Mouse (Mus musculus) liver, embryonic 16.5 days (tissue): ENCODE results near the gene Golga4. TPM values are rescaled to one million over a fixed set of nuclear protein-coding genes. Genes with fewer than 3 reads are reported as not detected.
A peak's percentile ranks its signal among the peaks of the same experiment; 100 is the strongest.

Experiments
- ATAC-seq: fragments of 200-750 bp; cut with Nextera tagmentation; 2 replicates; pipeline ENCODE4 v1.8.0; 2017; ENCODE audit warnings: low read depth, mild to moderate bottlenecking, moderate number of reproducible peaks, moderate library complexity
- H3K27ac ChIP-seq: fragments of 300-500 bp; sonication (generic); 2 replicates; pipeline ENCODE4 v1.5.1; 2014; ENCODE audit warnings: mild to moderate bottlenecking, low read length
- H3K27me3 ChIP-seq: fragments of 300-500 bp; sonication (generic); 2 replicates; pipeline ENCODE4 v1.6.1; 2014; ENCODE audit warnings: low read depth, low read length, mixed read lengths; ENCODE audit not compliant: control insufficient read depth, insufficient read depth
- H3K36me3 ChIP-seq: fragments of 300-500 bp; sonication (generic); 2 replicates; pipeline ENCODE4 v1.6.1; 2014; ENCODE audit warnings: mild to moderate bottlenecking; ENCODE audit not compliant: control insufficient read depth, insufficient read depth
- H3K4me1 ChIP-seq: fragments of 300-500 bp; sonication (generic); 2 replicates; pipeline ENCODE4 v1.6.1; 2014; ENCODE audit warnings: low read depth, low read length, mixed read lengths; ENCODE audit not compliant: control insufficient read depth
- H3K4me2 ChIP-seq: fragments of 300-500 bp; sonication (generic); 2 replicates; pipeline ENCODE4 v1.6.1; 2014; ENCODE audit warnings: low read depth, low read length, mixed read lengths
- H3K4me3 ChIP-seq: fragments of 300-500 bp; sonication (generic); 2 replicates; pipeline ENCODE4 v1.5.1; 2014; ENCODE audit warnings: low read depth, mild to moderate bottlenecking, low read length
- H3K9ac ChIP-seq: fragments of 300-500 bp; sonication (generic); 2 replicates; pipeline ENCODE4 v1.6.1; 2014; ENCODE audit warnings: low read depth, low read length
- H3K9me3 ChIP-seq: fragments of 300-500 bp; sonication (generic); replicated peaks from 2 replicates; pipeline ENCODE4 v1.6.1; 2016; ENCODE audit warnings: low read length; ENCODE audit not compliant: control insufficient read depth
- WGBS: fragments of 180-500 bp; shearing (Covaris S2); extraction: QIAGEN DNeasy Blood & Tissue Kit; methylation state at CpG from one replicate; pipeline ENCODE4 v1.1.7; 2014; ENCODE audit not compliant: insufficient replicate concordance; 5-methylcytosine and 5-hydroxymethylcytosine counted together
- polyA plus RNA-seq: library from polyadenylated mRNA; unstranded; fragments of >200 nt; fragmentation: Nextera tagmentation; extraction: Ambion mirVana; gene quantifications from 2 replicates; pipeline ENCODE4 v1.2.1, GENCODE M21; 2015

Golga4 gene
- polyA plus RNA-seq, 1 experiment from 2014 or later = 13.7 TPM

GRCm38 (mm10) chr9:118495933-118496332 is 10.1 kb upstream of the Golga4 start:
- no peak overlapping the region for H3K4me2 ChIP-seq
- no peaks in the 10 kb centered on the region for H3K36me3 ChIP-seq
- WGBS = 28% methylated on average over 3 of the region's 3 CpGs
- no peak overlapping the region for H3K27ac ChIP-seq
- no peaks in the 10 kb centered on the region for H3K9me3 ChIP-seq
- peaks cover 4% of the 10 kb centered on the region; the same call in 1 of the 2 replicates for H3K27me3 ChIP-seq
- peaks cover 8% of the 10 kb centered on the region for H3K4me1 ChIP-seq
- no peak overlapping the region for H3K9ac ChIP-seq
- no peak overlapping the region for H3K4me3 ChIP-seq
- peak; percentile 80 for ATAC-seq

- no peak overlapping the region for H3K4me2 ChIP-seq
- H3K4me1 ChIP-seq = peaks cover 8% of the 10 kb centered on the region
- H3K27ac ChIP-seq = no peak overlapping the region
- H3K4me3 ChIP-seq = no peak overlapping the region
- 68% methylated on average over 3 of the region's 3 CpGs for WGBS
- H3K27me3 ChIP-seq = no peaks in the 10 kb centered on the region
- no peaks in the 10 kb centered on the region for H3K36me3 ChIP-seq
- no peak for ATAC-seq
- H3K9ac ChIP-seq = no peak overlapping the region
- no peaks in the 10 kb centered on the region for H3K9me3 ChIP-seq
Observed at GRCm38 (mm10) chr9:118496952-118497351, 9.1 kb upstream of the Golga4 start.

GRCm38 (mm10) chr9:118498061-118498460 is 8.0 kb upstream of the Golga4 start:
- Histone ChIP-seq H3K27ac (no peak overlapping the region), H3K9me3 (no peaks in the 10 kb centered on the region), H3K4me3 (no peak overlapping the region), H3K9ac (no peak overlapping the region), H3K4me2 (no peak overlapping the region), H3K36me3 (no peaks in the 10 kb centered on the region), H3K4me1 (peaks cover 8% of the 10 kb centered on the region), H3K27me3 (no peaks in the 10 kb centered on the region)
- no peak for ATAC-seq
- 62% methylated on average over 7 of the region's 7 CpGs for WGBS

- H3K4me1 ChIP-seq = peaks cover 15% of the 10 kb centered on the region
- H3K36me3 ChIP-seq = no peaks in the 10 kb centered on the region
- WGBS = 61% methylated on average over 6 of the region's 6 CpGs
- H3K9me3 ChIP-seq = no peaks in the 10 kb centered on the region
- no peaks in the 10 kb centered on the region for H3K27me3 ChIP-seq
- H3K9ac ChIP-seq = no peak overlapping the region
- H3K4me2 ChIP-seq = no peak overlapping the region
- no peak overlapping the region for H3K4me3 ChIP-seq
- ATAC-seq = no peak
- no peak overlapping the region for H3K27ac ChIP-seq
Observed at GRCm38 (mm10) chr9:118500963-118501362, 5.1 kb upstream of the Golga4 start.

- H3K27ac ChIP-seq = no peak overlapping the region
- no peaks in the 10 kb centered on the region for H3K36me3 ChIP-seq
- no peaks in the 10 kb centered on the region for H3K27me3 ChIP-seq
- no peak for ATAC-seq
- peaks cover 22% of the 10 kb centered on the region for H3K4me1 ChIP-seq
- no peak overlapping the region for H3K4me2 ChIP-seq
- H3K9me3 ChIP-seq = no peaks in the 10 kb centered on the region
- H3K9ac ChIP-seq = no peak overlapping the region
- no peak overlapping the region for H3K4me3 ChIP-seq
- 64% methylated on average over 3 of the region's 3 CpGs for WGBS
Observed at GRCm38 (mm10) chr9:118504656-118505055, 1.4 kb upstream of the Golga4 start.

- ATAC-seq = peak; percentile 35
Observed at GRCm38 (mm10) chr9:118506404-118507231, 551 bp downstream of the Golga4 start.

GRCm38 (mm10) chr9:118507552-118507951 is 1.5 kb downstream of the Golga4 start:
- peak overlapping the region; percentile 86; the same call in 1 of the 2 replicates for H3K4me3 ChIP-seq
- H3K27ac ChIP-seq = no peak overlapping the region

More at GRCm38 (mm10) chr9:118506404-118507231, 551 bp downstream of the Golga4 start:
- Histone ChIP-seq H3K36me3 (no peaks in the 10 kb centered on the region), H3K27me3 (no peaks in the 10 kb centered on the region), H3K9ac (peak overlapping the region; percentile 86), H3K4me1 (peaks cover 25% of the 10 kb centered on the region), H3K4me3 (peak overlapping the region; percentile 86), H3K9me3 (no peaks in the 10 kb centered on the region), H3K27ac (peak overlapping the region; percentile 69), H3K4me2 (peak overlapping the region; percentile 72)
- under 1% methylated on average over 55 of the region's 57 CpGs for WGBS

GRCm38 (mm10) chr9:118508601-118509000 is 2.5 kb downstream of the Golga4 start:
- Histone ChIP-seq H3K36me3 (no peaks in the 10 kb centered on the region), H3K27ac (no peak overlapping the region), H3K4me2 (no peak overlapping the region), H3K9ac (no peak overlapping the region), H3K4me3 (no peak overlapping the region), H3K9me3 (no peaks in the 10 kb centered on the region), H3K27me3 (no peaks in the 10 kb centered on the region), H3K4me1 (peaks cover 33% of the 10 kb centered on the region)
- 81% methylated on average over 7 of the region's 7 CpGs for WGBS
- ATAC-seq = no peak

More at GRCm38 (mm10) chr9:118507552-118507951, 1.5 kb downstream of the Golga4 start:
- peaks cover 27% of the 10 kb centered on the region for H3K4me1 ChIP-seq
- ATAC-seq = no peak
- peak overlapping the region; percentile 72 for H3K4me2 ChIP-seq
- H3K36me3 ChIP-seq = no peaks in the 10 kb centered on the region
- no peaks in the 10 kb centered on the region for H3K9me3 ChIP-seq
- WGBS = 72% methylated on average over 6 of the region's 6 CpGs
- no peaks in the 10 kb centered on the region for H3K27me3 ChIP-seq
- H3K9ac ChIP-seq = no peak overlapping the region

GRCm38 (mm10) chr9:118510941-118511690 is 5.0 kb downstream of the Golga4 start:
- 69% methylated on average over 15 of the region's 15 CpGs for WGBS

More at GRCm38 (mm10) chr9:118510941-118511690, 5.0 kb downstream of the Golga4 start:
- no peak for ATAC-seq
- peaks cover 10% of the 10 kb centered on the region for H3K36me3 ChIP-seq
- no peak overlapping the region for H3K4me3 ChIP-seq
- H3K27me3 ChIP-seq = no peaks in the 10 kb centered on the region
- H3K9me3 ChIP-seq = no peaks in the 10 kb centered on the region
- H3K4me2 ChIP-seq = no peak overlapping the region
- no peak overlapping the region for H3K27ac ChIP-seq
- no peak overlapping the region for H3K9ac ChIP-seq
- peaks cover 26% of the 10 kb centered on the region for H3K4me1 ChIP-seq
